Mouse (Mus musculus): ENCODE measurements around the gene Trappc4. TPM values are rescaled to one million over a fixed set of nuclear protein-coding genes. Genes with fewer than 3 reads are reported as not detected.
A peak's percentile ranks its signal among the peaks of the same experiment; 100 is the strongest.
"Not testable (repeated sequence)": the region's sequence is repeated elsewhere in the genome, so short reads cannot be mapped to it uniquely, and the experiment has no call there.

Gene Trappc4
- total RNA-seq (2021), result 10 to 100 TPM; 65.4 to 70.9 TPM
- long read RNA-seq, experiment 1, transcript Trappc4-202 (4 exons, 935 nt), result minor isoform, 17 of 109 reads
- long read RNA-seq, experiment 1, transcript Trappc4-201 (5 exons, 1,220 nt), result major isoform, 86 of 109 reads
- long read RNA-seq, experiment 1, partial matches to known transcripts, result 0 of 109 reads
- long read RNA-seq, experiment 1, other reads (novel, unspliced or antisense), result 4 of 109 reads
- long read RNA-seq, experiment 2, transcript Trappc4-201 (5 exons, 1,220 nt), result major isoform, 32 of 51 reads
- long read RNA-seq, experiment 2, transcript Trappc4-202 (4 exons, 935 nt), result minor isoform, 14 of 51 reads
- long read RNA-seq, experiment 2, partial matches to known transcripts, result 1 of 51 reads
- long read RNA-seq, experiment 2, other reads (novel, unspliced or antisense), result 3 of 51 reads

DNA sequence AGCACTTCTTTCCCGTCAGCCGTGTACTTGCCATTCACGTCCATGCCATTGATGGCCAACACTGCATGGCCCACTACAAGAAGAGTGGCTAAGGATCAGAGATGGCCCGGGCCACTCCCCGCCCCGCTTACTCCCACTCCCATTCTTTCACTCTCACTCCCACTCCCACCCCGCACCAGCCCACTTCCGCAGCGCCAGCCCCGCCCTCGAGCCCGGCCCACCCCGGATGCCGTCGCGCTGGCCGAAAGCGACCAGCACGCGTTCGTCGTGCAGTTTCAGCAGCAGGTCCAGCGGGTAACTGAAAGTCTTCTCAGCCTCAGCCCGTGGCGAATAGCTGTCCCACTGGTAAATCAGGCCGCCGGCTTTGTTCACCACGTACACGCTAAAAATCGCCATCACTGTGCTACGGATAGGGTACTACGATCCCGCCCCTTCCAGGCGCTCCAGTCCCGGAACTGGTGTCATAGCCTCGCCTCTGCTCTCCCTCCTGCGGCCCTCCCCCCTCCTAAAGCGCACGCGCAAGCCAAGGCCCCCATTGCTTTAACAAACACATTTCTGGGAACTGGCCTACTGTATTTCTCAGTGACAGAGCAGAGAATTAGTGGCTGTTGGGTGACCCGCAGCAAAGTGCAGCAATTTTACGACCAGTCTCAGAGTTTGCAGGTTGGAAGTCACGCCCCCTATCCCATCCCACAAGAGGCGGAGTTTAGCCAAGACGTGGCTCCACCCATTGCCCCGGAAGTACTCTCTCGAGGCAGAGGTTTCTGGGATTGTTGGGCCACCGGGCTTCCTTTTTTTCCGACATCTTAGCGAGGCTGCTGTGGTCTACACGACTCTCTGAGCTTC lies at the start of gene Trappc4, which contains the start of gene Rps25:
Trappc4 (minus strand) TSS at position 695 of the 846 bp plus-strand sequence.
Rps25 (plus strand) TSS at position 234 of the 846 bp plus-strand sequence.
- peak; percentile 94 for DNase-seq

DNA sequence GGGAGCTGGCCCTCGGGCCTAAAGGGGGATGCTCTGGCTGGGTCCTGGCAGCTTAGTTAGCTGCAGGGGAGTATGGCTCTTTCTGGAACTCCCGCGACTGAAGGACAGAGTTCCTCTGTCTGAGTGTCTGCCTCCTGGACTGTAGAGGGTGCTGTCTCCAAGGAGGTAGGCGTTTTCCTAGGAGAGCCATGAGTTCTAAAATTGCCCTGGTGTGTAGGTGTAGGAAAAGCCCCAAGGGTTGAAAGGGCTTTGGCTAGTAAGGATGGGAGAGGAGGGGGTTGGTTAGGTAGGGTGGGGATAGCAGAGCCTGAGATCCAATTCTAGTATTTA lies 47.5 kb upstream of the Trappc4 start, which contains the start of gene Upk2:
Upk2 (minus strand) TSS at position 86 of the 330 bp plus-strand sequence.
- no peak for DNase-seq

DNA sequence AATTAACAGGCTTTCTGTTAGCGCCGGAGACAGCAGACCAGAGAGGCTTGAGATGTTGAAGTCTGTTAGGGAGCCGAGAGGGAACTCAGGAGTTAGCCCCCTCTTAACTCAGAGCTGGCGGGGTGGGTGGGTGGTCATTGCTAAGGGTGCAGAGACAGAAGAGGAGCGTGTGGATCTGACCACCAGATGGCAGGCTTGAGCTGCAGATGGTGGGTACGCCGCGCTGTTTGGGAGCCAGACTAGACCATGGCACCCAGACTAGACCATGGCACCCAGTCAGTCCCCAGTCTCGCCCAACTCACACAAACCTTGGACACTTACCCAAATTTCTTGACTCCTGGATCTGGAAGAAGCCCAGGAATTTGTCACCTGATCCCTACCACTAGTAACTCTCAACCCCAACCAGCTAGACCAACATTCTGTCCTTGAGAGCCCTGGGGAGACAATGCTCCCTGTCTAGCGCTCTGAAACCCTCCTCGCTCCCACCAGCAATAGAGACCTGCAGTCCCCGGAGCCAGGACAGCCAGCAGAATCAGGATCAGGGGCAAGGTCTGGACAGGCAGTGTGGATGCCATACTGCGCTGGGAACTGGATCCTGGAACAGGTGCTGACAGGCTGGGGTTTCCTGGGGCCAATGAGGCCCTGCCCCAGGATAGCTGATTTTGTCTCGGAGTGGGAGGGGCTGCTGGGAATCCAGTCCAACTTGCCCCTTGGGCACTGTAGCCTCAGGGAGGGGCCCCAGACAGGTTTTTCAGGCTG lies 46.9 kb upstream of the Trappc4 start:
- peak; percentile 91 for DNase-seq

DNA sequence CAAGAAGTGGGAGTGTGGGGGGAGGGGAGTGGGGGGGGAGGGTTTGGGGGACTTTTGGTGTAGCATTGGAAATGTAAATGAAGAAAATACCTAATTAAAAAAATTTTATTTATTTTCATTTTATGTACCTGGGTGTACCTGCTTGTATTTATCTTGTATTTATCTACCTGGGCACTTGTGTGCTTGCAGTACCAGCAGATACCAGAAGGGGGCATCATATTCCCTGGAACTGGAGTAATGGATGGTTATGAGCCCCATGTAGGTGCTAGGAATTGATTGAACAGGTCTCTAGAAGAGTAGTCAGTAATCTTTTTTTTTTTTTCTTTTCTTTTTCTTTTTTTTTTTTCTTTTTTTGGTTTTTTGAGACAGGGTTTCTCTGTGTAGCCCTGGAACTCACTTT lies 43.0 kb upstream of the Trappc4 start:
- no peak for DNase-seq

DNA sequence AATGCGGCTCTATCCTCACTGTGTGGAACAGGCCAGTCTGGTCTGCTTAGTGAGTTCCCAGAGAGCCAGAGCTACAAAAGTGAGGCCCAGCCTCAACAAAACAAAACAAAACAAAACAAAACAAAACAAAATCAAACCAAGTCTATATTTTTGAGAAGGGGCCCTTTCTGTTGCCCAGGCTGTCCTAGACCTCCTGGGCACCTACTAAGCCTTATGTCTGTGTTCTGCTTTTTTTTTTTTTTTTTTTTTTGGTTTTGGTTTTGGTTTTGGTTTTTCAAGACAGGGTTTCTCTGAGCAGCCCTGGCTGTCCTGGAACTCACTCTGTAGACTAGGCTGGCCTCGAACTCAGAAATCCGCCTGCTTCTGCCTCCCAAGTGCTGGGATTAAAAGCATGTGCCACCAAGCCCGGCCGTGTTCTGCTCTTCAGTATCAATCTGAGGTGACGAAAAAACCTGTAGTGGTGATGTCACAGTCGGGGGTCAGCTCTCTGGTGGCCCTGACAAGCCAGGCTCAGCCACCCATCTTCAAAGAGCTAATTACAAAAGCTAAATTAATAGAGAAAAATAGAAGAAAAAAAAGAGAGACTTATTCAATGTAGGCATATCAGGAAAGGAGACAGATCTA lies 37.1 kb upstream of the Trappc4 start:
- not testable (repeated sequence) for DNase-seq

DNA sequence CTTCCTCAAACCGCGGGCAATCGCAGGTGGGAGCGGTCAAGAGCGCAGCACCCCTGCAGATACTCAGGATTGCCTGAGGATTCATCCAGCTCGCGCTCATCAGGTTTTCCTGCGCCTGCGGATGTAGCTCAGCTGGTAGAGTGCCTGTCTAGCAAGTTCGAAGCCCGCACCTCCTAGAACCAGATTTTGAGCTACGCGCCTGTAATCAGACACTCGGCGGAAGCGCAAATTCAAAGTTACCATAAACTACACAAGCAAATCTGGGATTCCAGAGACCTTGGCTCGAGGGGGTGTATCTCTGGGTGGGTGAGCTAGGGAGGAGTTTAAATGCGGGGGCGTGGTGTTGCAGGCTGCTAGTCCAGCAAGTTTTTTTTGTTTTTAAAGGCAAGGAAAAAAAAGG lies 33.6 kb upstream of the Trappc4 start, which contains the start of gene Foxr1:
Foxr1 (minus strand) TSS at position 176 of the 400 bp plus-strand sequence.
- no peak for DNase-seq

DNA sequence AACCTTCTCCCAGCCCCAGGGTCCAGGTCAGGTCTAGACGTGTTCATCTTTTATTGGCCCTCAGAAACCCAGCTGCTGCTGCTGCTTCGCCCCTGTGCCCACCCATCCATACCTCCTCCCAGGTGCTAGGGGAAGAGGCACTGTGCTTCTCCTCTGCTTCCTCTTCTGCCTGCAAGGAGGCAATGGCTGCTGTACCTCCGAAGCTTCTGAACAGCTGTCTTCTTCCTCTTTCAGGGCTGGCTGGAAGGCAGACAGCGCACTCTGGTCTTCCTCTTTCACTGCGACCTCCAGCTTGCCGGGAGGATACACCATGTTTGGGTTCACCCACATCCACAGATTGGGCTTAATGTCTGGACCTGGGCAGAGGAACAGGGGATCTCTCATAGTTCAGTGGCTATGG lies 28.3 kb upstream of the Trappc4 start:
- DNase-seq, result no peak

DNA sequence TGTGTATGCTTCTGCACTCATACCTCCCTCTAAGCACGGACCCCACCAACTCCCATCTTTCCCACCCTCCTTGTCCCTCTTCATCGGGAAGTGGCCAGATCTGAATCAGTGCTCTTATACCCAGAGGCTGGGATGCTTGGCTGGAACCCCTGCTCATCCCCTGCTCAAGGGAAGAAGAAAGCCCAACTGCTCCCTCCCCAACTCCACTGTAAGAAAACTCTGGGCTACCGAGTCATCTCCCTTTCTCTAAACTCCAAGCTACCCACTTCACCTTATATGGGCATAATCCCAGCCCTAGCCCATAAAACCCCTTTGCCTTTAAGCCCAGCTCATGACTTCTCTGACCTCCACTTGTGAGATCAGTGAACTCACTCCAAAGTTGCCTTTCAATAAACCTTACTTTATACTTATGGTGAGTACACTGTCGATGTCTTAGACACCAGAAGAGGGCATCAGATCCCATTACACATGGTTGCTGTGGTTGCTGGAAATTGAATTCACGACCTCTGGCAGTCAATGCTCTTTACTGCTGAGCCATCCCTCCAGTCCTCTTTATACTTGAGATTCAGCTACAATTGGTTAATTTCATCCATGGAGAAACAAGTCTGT lies 25.3 kb upstream of the Trappc4 start:
- no peak for DNase-seq

DNA sequence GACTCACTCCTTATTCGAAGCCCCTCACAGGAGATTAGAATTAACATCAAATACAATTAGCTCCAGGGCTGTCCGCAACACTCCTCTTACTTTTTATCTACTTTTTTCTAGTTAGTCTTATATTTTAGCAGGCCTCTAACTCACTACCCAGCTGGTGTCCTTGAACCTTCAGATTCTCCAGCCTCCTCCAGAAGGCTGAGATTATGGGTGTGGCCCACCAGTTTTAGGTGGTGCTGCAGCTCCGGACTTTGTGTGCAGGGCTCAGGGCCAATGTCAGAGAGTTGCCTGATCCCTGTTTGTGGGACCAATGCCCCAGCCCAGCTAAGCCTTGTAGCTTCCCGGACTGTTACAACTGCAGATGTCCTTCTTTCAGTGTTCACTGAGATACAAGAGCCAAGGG lies 16.2 kb upstream of the Trappc4 start:
- no peak for DNase-seq

DNA sequence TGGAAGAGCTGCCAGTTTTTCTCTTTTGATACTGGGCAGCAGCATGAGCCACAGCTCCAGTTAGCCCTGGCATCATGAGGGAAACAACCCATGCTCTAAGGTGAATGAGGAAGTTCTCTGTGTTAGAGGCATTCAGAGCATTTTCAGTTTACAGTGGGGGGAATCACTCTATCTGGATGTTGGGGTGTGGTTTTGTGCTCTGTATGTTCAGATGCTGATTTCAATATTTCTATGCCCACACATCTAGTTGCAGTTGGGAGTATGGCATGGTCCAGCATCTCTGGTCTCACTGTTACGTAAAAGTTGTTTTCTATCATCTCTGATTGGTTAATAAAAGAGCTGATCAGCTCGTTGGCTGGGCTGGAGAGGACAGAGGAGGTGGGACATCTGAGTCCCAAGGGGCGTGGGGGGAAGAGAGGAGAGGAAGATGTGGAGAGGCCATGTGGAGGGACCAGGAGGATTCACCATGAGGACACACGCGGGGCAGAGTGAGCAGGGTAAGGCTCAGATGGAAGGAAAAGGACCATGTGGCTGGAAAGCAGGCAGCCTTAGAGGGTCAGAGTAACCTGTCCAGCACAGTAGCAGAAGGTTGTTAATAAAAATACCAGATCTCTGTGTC lies 13.0 kb upstream of the Trappc4 start:
- no peak for DNase-seq

DNA sequence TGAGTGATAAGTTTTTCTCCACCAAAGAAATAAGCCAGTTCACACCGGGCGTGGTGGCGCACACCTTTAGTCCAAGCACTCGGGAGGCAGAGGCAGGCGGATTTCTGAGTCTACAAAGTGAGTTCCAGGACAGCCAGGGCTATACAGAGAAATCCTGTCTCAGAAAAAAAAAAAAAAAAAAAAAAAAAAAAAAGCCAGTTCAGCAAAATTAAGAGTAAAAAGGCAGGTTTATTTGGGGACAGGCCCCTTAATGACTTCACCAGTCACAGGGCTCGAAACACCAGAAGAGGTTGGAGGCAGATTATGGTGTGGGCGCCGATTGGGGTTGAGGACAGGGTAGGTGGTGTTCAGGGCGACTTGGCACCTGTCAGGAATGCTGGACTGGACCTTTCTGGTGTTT lies 12.3 kb upstream of the Trappc4 start:
- DNase-seq, result not testable (repeated sequence)

DNA sequence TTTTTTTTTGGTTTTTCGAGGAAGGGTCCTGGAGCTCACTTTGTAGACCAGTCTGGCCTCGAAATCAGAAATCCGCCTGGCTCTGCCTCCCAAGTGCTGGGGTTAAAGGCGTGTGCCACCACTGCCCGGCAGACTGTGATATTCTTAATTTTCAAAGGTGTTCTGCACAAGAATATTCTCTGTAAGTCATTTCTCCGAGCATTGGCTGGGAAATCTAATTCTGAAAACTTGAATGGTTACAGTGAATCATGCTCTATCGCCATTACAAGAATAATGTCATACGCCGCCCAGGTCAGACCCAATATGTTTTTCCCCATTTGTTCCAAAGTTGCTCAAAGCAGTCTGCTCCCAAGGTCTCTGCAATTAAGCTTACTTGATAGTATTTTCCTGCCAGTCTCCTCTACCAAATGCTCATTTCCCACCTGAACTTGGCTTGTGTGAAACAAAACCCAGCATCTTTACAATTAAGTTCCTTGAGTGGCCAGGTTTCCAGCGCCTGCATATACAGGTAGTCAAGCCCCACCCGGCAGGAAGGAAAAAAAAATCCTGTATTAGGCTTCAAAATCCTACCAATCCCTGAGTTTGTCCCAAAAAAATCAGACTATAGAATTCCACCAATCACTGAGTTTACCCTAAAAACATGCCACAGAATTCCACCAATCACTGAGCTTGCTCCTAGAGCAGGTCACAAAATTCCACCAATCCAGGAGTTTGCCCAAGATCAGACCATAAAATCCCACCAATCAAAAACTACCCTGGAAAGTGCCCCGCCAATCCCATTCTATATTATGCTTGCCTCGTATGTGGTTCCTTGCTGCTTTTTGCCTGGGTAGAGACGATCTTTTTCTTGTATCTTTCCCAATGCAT lies 11.4 kb upstream of the Trappc4 start, which contains the start of gene Ccdc84:
Ccdc84 (minus strand) TSS at position 51 of the 867 bp plus-strand sequence.
- no peak for DNase-seq

DNA sequence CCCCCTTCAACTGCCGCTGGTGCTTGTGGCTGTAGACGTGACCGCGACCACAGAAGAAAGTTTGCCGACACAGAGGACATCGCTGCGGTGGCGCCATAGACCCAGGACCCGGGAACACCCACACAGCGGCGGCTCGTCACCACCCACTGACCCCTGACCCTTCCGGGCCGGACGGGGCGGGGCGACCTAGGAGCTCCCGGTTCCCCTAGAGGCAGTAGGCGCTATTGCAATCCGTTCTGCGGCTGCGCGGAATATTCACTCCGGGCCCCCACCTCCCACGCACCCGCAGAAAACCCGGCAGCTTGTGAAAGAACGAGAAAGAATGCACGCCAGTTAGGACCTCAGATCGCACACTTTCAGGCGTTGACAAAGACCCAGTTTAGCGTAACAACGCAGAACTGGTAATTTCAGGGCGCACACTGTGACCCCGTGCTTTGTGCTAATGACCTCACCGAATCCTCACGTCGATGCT lies 10.5 kb upstream of the Trappc4 start:
- DNase-seq, result peak; percentile 98

DNA sequence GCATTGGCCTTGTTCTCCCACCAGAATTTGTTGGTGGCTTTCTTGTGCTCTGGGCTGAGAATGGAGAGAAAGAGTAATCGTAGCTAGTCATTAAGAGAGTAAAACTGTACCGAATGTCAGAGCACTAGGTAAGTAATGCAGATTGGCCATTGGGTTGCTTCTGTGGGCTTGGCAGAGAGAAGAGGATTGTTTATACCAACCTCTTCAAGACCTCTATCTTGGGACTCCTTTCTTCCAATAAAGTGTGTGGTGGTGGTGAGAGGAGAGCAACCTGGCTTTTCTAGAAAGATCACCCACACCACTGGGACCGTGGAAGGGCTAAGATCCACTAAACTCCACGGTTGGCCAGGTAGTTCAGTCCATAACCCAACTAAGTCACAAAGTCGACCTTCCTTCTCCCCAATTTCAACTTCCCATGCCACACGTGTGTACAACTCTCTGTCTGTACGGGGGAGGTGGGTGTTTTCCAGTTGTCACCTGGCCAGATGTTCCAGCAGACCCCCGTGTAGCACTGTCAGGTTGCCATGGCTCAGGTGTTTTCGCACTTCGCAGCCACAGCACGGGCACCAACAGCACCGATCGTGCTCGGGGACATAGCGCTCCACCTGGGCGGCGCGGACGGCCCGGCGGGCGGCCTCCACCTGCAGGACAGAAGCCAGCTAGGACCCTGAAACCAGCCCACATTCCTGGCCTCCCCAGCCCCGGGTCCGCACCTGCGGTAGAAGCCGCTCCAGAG lies 9.9 kb upstream of the Trappc4 start:
- no peak for DNase-seq

DNA sequence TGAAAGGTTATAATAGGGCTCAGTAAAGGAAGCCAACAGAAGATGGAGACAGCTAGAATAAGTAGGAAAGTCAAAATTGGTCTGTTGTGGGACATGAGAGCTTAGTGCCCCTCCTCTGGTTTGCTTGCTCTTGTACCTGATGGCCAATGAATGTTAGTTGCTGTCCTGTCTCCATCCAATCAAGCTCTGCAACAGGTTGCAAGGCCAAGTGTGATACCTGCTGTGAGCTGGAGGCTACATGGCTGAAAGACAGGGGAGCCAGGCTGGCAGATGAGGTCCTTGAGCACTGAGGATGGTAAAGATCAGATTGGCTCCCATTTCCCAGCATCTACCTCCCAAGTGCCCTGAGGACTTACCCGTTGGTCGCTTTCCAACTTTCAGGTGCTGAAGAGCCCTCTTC lies 5.4 kb upstream of the Trappc4 start:
- no peak for DNase-seq

DNA sequence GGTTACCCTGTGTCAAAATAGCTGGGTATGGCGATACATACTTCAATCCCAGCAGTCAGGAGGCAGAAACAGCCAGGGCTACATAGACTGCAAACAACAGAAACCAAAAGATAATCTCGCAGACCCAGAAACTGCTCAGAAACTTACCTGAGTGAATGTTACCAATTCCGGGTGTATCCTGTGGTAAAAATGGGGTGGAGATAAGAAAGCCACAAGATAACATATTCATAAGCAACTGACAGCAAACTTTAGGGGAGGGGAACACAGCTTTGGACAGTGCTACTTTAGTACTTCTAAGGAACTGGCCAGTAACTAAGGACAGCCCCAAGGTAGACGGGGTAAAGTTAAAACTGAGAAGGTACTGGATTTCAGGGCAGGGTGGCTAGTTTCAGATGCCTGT lies 4.9 kb upstream of the Trappc4 start:
- DNase-seq, result no peak

DNA sequence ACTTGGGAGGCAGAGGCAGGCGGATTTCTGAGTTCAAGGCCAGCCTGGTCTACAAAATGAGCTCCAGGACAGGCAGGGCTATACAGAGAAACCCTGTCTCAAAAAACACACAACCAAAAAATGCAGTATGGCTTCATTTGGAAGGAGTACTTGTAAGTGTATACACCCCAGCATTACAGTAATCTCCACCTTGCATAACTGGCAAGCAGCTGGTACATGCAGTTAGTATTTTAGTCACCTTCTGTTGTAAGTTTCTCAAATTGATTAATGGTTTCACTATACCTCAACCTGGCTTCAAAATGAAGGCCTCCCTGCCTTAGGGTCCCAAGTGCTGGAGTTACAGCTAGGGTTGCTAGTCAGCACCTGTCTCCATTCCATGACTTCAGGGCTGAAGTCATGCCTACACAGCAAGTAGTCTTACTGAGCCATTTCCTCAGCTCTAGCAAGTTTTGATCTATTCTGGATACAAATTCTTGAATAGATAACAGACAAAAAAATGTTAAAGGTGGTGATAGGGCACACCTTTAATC lies 4.3 kb upstream of the Trappc4 start:
- no peak for DNase-seq

DNA sequence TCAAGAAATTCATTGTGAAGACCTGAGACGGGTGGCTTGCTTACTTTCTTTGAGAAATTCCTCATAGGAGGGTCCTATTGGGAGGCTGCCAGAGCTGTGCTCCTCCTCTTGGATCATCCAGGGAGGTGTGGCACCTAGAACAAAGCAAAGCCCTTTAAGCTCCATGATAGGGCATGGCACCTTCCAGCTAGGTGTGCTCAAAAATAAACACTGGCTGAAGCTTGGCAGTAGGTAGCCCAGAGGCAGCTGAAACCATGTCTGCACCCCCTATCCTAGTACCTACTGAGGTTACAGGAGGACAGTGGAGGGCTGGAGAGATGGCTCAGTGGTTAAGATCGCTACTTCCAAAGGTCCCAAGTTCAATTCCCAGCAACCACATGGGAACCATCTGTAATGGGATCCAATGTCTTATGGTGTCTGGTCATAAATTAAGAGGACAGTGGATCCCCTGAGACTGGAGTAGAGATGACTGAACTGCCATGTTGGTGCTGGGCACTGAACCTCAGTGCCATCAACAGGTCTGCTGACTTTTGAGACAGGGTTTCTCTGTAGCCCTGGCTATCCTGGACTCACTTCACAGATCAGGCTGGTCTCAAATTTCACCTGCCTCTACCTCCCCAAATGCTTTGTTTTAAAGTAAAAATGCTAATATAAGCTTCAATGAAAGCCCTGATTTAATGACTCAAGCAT lies 3.4 kb upstream of the Trappc4 start:
- DNase-seq, result no peak
